In the genomic region with DNA sequence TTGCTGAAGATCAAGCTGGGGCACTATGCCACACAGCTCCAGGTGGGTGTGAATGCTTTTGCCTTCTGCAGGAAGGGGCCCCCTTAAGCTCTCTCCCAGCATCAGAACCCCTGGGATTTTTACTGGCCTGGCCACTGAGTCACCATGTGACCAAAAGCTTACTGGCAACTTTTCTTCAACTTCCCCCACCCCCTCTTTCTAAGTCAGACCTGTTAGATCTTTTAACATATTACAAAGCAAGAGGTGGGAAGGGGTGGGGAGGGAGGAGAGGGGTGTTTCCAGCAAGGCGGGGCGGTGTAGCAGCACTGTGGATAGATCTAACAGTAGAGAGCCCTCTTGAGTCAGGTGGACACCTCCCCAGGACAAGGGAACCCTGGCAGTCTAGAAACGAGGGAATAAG, we compare ENCODE assay signal across 20 mouse cellular contexts. TPM values are rescaled to one million over a fixed set of nuclear protein-coding genes. Genes with fewer than 3 reads are reported as not detected.
DNase-seq lines count a peak whose midpoint lies in the region; ATAC-seq lines count a peak whose summit lies in the region.
"Had no signal": no experiment of that assay in that cellular context is flagged by ENCODE, and none has a peak within 500 bp of the region (broad histone marks: within the 10 kb centered on the region; RNA-seq: fewer than 3 reads in every experiment).

No protein-coding gene starts in this region.

- WGBS in heart, embryonic 13.5 days = 56% methylated on average over 3 of the region's 3 CpGs
- WGBS in liver, embryonic 12.5 days (ENCODE audit: insufficient replicate concordance) = 40% methylated on average over 3 of the region's 3 CpGs

- H3K9me3 ChIP-seq in heart, embryonic 13.5 days = no peaks in the 10 kb centered on the region
- H3K9me3 ChIP-seq in liver, embryonic 12.5 days (replicated peaks) = no peaks in the 10 kb centered on the region
- H3K9me3 ChIP-seq: embryonic facial prominence, embryonic 12.5 days; hindbrain, embryonic 10.5 days; neural tube, embryonic 12.5 days had no signal

- peaks cover 9% of the 10 kb centered on the region for H3K36me3 ChIP-seq in heart, embryonic 13.5 days
- H3K36me3 ChIP-seq in liver, embryonic 12.5 days = peaks cover 29% of the 10 kb centered on the region
- H3K36me3 ChIP-seq: embryonic facial prominence, embryonic 12.5 days; hindbrain, embryonic 10.5 days; neural tube, embryonic 12.5 days had no signal

- H3K27me3 ChIP-seq in heart, embryonic 13.5 days (replicated peaks) = peaks cover 29% of the 10 kb centered on the region
- H3K27me3 ChIP-seq in liver, embryonic 12.5 days (replicated peaks) = peaks cover 6% of the 10 kb centered on the region

- H3K4me3 ChIP-seq in heart, embryonic 13.5 days = no peak overlapping the region
- H3K4me3 ChIP-seq in liver, embryonic 12.5 days = no peak overlapping the region
- H3K4me3 ChIP-seq: embryonic facial prominence, embryonic 12.5 days; hindbrain, embryonic 10.5 days; layer of hippocampus, adult 2 months; neural tube, embryonic 12.5 days had no signal

- no peak for ATAC-seq in heart, embryonic 13.5 days (ENCODE audit: extremely low read depth, insufficient number of reproducible peaks, low FRiP score, low TSS enrichment)
- no peak for ATAC-seq in liver, embryonic 12.5 days
- ATAC-seq: forebrain, embryonic 14.5 days; hindbrain, postnatal 0 days had no signal

- intact Hi-C loops in gastrocnemius, postnatal 14 days (cut with DNase I; ENCODE audit: low total_unique reads) = no loop called here
- intact Hi-C loops in left cerebral cortex, postnatal 4 days (cut with DNase I) = no loop called here

- no peak for DNase-seq in heart, adult 18-20 months
- peak; percentile 17 for DNase-seq in urinary bladder, adult 2 months (ENCODE audit: low spot score)
- no peak for DNase-seq in urinary bladder, postnatal 25 days (ENCODE audit: low spot score)
- no peak for DNase-seq in gastrocnemius, postnatal 14 days
- no peak for DNase-seq in spleen, adult 12 weeks (ENCODE audit: low spot score)
- DNase-seq in left cerebral cortex, postnatal 4 days = no peak
- DNase-seq: B cell, adult 2 months; cerebellum, adult 9-11 months; gastrocnemius, postnatal 36 days; kidney, adult 11 months had no signal

- H3K4me1 ChIP-seq in heart, embryonic 13.5 days = peaks cover 23% of the 10 kb centered on the region
- H3K4me1 ChIP-seq in liver, embryonic 12.5 days = peaks cover 55% of the 10 kb centered on the region
- H3K4me1 ChIP-seq: embryonic facial prominence, embryonic 12.5 days had no signal

- H3K27ac ChIP-seq in heart, embryonic 13.5 days (replicated peaks) = no peak overlapping the region
- no peak overlapping the region for H3K27ac ChIP-seq in liver, embryonic 12.5 days
- H3K27ac ChIP-seq: embryonic facial prominence, embryonic 12.5 days; hindbrain, embryonic 10.5 days; hindbrain, postnatal 0 days; kidney, postnatal 0 days; layer of hippocampus, adult 2 months; neural tube, embryonic 12.5 days had no signal

- peak overlapping the region; percentile 88; the same call in 1 of the 2 replicates for H3K4me2 ChIP-seq in heart, embryonic 13.5 days
- peak overlapping the region; percentile 95 for H3K4me2 ChIP-seq in liver, embryonic 12.5 days
- H3K4me2 ChIP-seq: embryonic facial prominence, embryonic 12.5 days; midbrain, embryonic 11.5 days had no signal

- H3K9ac ChIP-seq in heart, embryonic 13.5 days = no peak overlapping the region
- no peak overlapping the region for H3K9ac ChIP-seq in liver, embryonic 12.5 days
- H3K9ac ChIP-seq: embryonic facial prominence, embryonic 12.5 days; neural tube, embryonic 12.5 days had no signal

RNA-seq across cellular contexts. Expression of a gene that starts 2.7 kb away (rescaled TPM):
- 5.2 and 5.9 TPM in 2 replicates for polyA plus RNA-seq in heart, embryonic 13.5 days (2015; fragmentation: Nextera tagmentation; extraction: Ambion mirVana)
- total RNA-seq in heart, adult 18-20 months (2021) = 10 to 100 TPM; 17.2 to 23.0 TPM
- 9.0 and 11.4 TPM in 2 replicates for polyA plus RNA-seq in urinary bladder, adult 2 months (2012; rRNA removed)
- polyA plus RNA-seq in liver, embryonic 12.5 days (2016; fragmentation: Nextera tagmentation; extraction: Ambion mirVana) = 16.0 and 17.7 TPM in 2 replicates
- total RNA-seq in gastrocnemius, postnatal 14 days (2021) = 10 to 100 TPM; 17.9 to 21.5 TPM
- total RNA-seq in left cerebral cortex, postnatal 4 days (2021) = 1 to 10 TPM in 1 of 2 experiments, under 1 TPM in 1; 0.98 to 1.2 TPM

RNA-seq across cellular contexts. Expression of a gene that starts 11.3 kb away (rescaled TPM):
- 24.3 and 27.0 TPM in 2 replicates for polyA plus RNA-seq in heart, embryonic 13.5 days (2015; fragmentation: Nextera tagmentation; extraction: Ambion mirVana)
- total RNA-seq in heart, adult 18-20 months (2021) = 10 to 100 TPM; 55.0 to 60.1 TPM
- polyA plus RNA-seq in urinary bladder, adult 2 months (2012; rRNA removed) = 18.1 and 21.5 TPM in 2 replicates
- polyA plus RNA-seq in liver, embryonic 12.5 days (2016; fragmentation: Nextera tagmentation; extraction: Ambion mirVana) = 31.6 and 33.7 TPM in 2 replicates
- 100 to 1,000 TPM in 1 of 2 experiments, 10 to 100 TPM in 1; 100.0 to 110 TPM for total RNA-seq in gastrocnemius, postnatal 14 days (2021)
- total RNA-seq in left cerebral cortex, postnatal 4 days (2021) = 10 to 100 TPM in 1 of 2 experiments, 1 to 10 TPM in 1; 9.6 to 11.8 TPM

Comparison
In these comparisons a context has a peak if more than half of its experiments do, and no peak if none do; other contexts are left out.
1. RNA of a gene that starts 2.7 kb away (total RNA-seq): 17.2 to 23.0 TPM in heart, adult 18-20 months and 17.9 to 21.5 TPM in gastrocnemius, postnatal 14 days; 0.98 to 1.2 TPM in left cerebral cortex, postnatal 4 days; every median in the first group is over 4 times any median in the second.
2. RNA of a gene that starts 11.3 kb away (total RNA-seq): 100.0 to 110 TPM in gastrocnemius, postnatal 14 days and 55.0 to 60.1 TPM in heart, adult 18-20 months; 9.6 to 11.8 TPM in left cerebral cortex, postnatal 4 days; every median in the first group is over 4 times any median in the second.